Mouse (Mus musculus) testis, postnatal 14 days (tissue): ENCODE data around the gene Usp37.
"Not testable (repeated sequence)": the region's sequence is repeated elsewhere in the genome, so short reads cannot be mapped to it uniquely, and the experiment has no call there.

Source experiments
- DNase-seq: peaks from one replicate; pipeline ENCODE4 v3.0.0; 2021; ENCODE audit warnings: low spot score

The Usp37 gene

GRCm38 (mm10) chr1:74544184-74544583 is at the start of gene Usp37:
TSS of gene Usp37 (minus strand) at chr1:74544284.
- DNase-seq, result no peak

- DNase-seq, result peak; percentile 100
These were observed 43.8 kb upstream of the Usp37 start, which contains the start of the genes Zfp142 and Bcs1l for GRCm38 (mm10) chr1:74587773-74588445. TSS of gene Zfp142 (minus strand) at chr1:74588246. TSS of gene Bcs1l (plus strand) at chr1:74588289.

- DNase-seq, result peak; percentile 70
These were observed 43.2 kb upstream of the Usp37 start for GRCm38 (mm10) chr1:74587233-74587772.

GRCm38 (mm10) chr1:74584616-74585398 is 40.7 kb upstream of the Usp37 start:
- DNase-seq, result no peak

- DNase-seq, result no peak
These were observed 38.5 kb upstream of the Usp37 start for GRCm38 (mm10) chr1:74582621-74583020.

GRCm38 (mm10) chr1:74569739-74570719 is 25.9 kb upstream of the Usp37 start:
- no peak for DNase-seq

GRCm38 (mm10) chr1:74565834-74566233 is 21.8 kb upstream of the Usp37 start:
- DNase-seq, result no peak

GRCm38 (mm10) chr1:74559061-74559460 is 15.0 kb upstream of the Usp37 start:
- DNase-seq, result no peak

GRCm38 (mm10) chr1:74542451-74542961 is 1.6 kb downstream of the Usp37 start, which contains the start of gene Plcd4:
TSS of gene Plcd4 (plus strand) at chr1:74542888.
- no peak for DNase-seq

GRCm38 (mm10) chr1:74538650-74539049 is 5.4 kb downstream of the Usp37 start:
- DNase-seq, result no peak

- DNase-seq, result no peak
These were observed 15.5 kb downstream of the Usp37 start for GRCm38 (mm10) chr1:74528589-74528988.

- no peak for DNase-seq
These were observed 19.3 kb downstream of the Usp37 start for GRCm38 (mm10) chr1:74524746-74525145.

GRCm38 (mm10) chr1:74519875-74520274 is 24.2 kb downstream of the Usp37 start:
- DNase-seq, result no peak

GRCm38 (mm10) chr1:74512999-74513398 is 31.1 kb downstream of the Usp37 start:
- DNase-seq, result not testable (repeated sequence)

- DNase-seq, result no peak
These were observed 32.8 kb downstream of the Usp37 start for GRCm38 (mm10) chr1:74511306-74511705.

GRCm38 (mm10) chr1:74507780-74508179 is 36.3 kb downstream of the Usp37 start:
- no peak for DNase-seq

- no peak for DNase-seq
These were observed 37.6 kb downstream of the Usp37 start for GRCm38 (mm10) chr1:74506471-74506881.

- DNase-seq, result peak; percentile 100
These were observed 38.2 kb downstream of the Usp37 start, which contains the start of gene Cnot9 for GRCm38 (mm10) chr1:74505721-74506464. TSS of gene Cnot9 (plus strand) at chr1:74506058.

GRCm38 (mm10) chr1:74505393-74505720 is 38.7 kb downstream of the Usp37 start:
- DNase-seq, result no peak

- DNase-seq, result no peak
These were observed 43.0 kb downstream of the Usp37 start for GRCm38 (mm10) chr1:74501106-74501505.

GRCm38 (mm10) chr1:74485792-74486191 is 58.3 kb downstream of the Usp37 start:
- no peak for DNase-seq
